Mouse (Mus musculus) thymus, adult 2 months (tissue): ENCODE measurements around the gene Npas2. TPM values are rescaled to one million over a fixed set of nuclear protein-coding genes. Genes with fewer than 3 reads are reported as not detected.

Experiments
- DNase-seq: peaks from one replicate; pipeline ENCODE4 v3.0.0; 2021
- H3K27ac ChIP-seq: fragments of 200-500 bp; 2 replicates; pipeline ENCODE4 v1.5.1; 2012; ENCODE audit warnings: low read length, control low read depth; ENCODE audit not compliant: control insufficient read depth, insufficient read depth
- H3K27me3 ChIP-seq: fragments of 200-500 bp; 2 replicates; pipeline ENCODE4 v1.6.1; 2012; ENCODE audit warnings: mild to moderate bottlenecking, low read length, moderate library complexity, mixed read lengths; ENCODE audit not compliant: control insufficient read depth, insufficient read depth
- H3K36me3 ChIP-seq: fragments of 200-500 bp; 2 replicates; pipeline ENCODE4 v1.6.1; 2012; ENCODE audit warnings: mild to moderate bottlenecking, low read length, moderate library complexity; ENCODE audit not compliant: control insufficient read depth, insufficient read depth
- H3K4me1 ChIP-seq: fragments of 200-500 bp; replicated peaks from 2 replicates; pipeline ENCODE4 v1.6.1; 2012; ENCODE audit warnings: low read length; ENCODE audit not compliant: control insufficient read depth, insufficient read depth
- H3K4me3 ChIP-seq: fragments of 200-500 bp; 2 replicates; pipeline ENCODE4 v1.5.1; 2012; ENCODE audit warnings: mild to moderate bottlenecking, low read length, control low read depth, moderate library complexity; ENCODE audit not compliant: control insufficient read depth, insufficient read depth
- CTCF ChIP-seq: fragments of 200-500 bp; IDR thresholded peaks from 2 replicates; pipeline ENCODE4 v1.5.1; 2012; ENCODE audit warnings: mild to moderate bottlenecking, control low read depth, low read length, moderate library complexity, borderline replicate concordance; ENCODE audit not compliant: control insufficient read depth, poor library complexity, insufficient read depth; ENCODE audit errors: extremely low read depth
- POLR2A ChIP-seq: fragments of 200-500 bp; IDR thresholded peaks from 2 replicates; pipeline ENCODE4 v1.6.1; 2012; ENCODE audit warnings: mild to moderate bottlenecking, low read length, control low read depth, moderate library complexity; ENCODE audit not compliant: control insufficient read depth, poor library complexity, insufficient read depth; ENCODE audit errors: extremely low read depth
- WGBS: fragments of 180-500 bp; shearing (Covaris S2); methylation state at CpG from one replicate; pipeline ENCODE4 v1.1.7; 2018; 5-methylcytosine and 5-hydroxymethylcytosine counted together
- polyA plus RNA-seq: library from polyadenylated mRNA; depleted of rRNA; stranded (reverse); fragments of >200 nt; gene quantifications from 2 replicates; pipeline ENCODE4 v1.2.3, GENCODE M21; 2012

Gene Npas2
- polyA plus RNA-seq, 1 experiment: 6.9 TPM

GRCm38 (mm10) chr1:39307291-39307690, 113.8 kb downstream of the Npas2 start:
- Histone ChIP-seq H3K4me3 (no peak overlapping the region), H3K36me3 (no peaks in the 10 kb centered on the region), H3K4me1 (no peaks in the 10 kb centered on the region), H3K27ac (no peak overlapping the region), H3K27me3 (no peaks in the 10 kb centered on the region)
- TF ChIP-seq CTCF: no peak
- no peak for TF ChIP-seq POLR2A
- DNase-seq: no peak

- no peaks in the 10 kb centered on the region for H3K27me3 ChIP-seq
- H3K27ac ChIP-seq: no peak overlapping the region
- no peak for TF ChIP-seq POLR2A
- no peak for TF ChIP-seq CTCF
- no peaks in the 10 kb centered on the region for H3K36me3 ChIP-seq
- no peaks in the 10 kb centered on the region for H3K4me1 ChIP-seq
- H3K4me3 ChIP-seq: no peak overlapping the region
- WGBS: 100% methylated on average over 2 of the region's 2 CpGs
- DNase-seq: no peak
Measured at GRCm38 (mm10) chr1:39307971-39308370, 114.4 kb downstream of the Npas2 start.

- Histone ChIP-seq H3K27me3 (no peaks in the 10 kb centered on the region), H3K4me3 (no peak overlapping the region), H3K27ac (no peak overlapping the region), H3K36me3 (no peaks in the 10 kb centered on the region), H3K4me1 (no peaks in the 10 kb centered on the region)
- 94% methylated on average over 7 of the region's 7 CpGs for WGBS
- DNase-seq: no peak
- no peak for TF ChIP-seq CTCF
- TF ChIP-seq POLR2A: no peak
Measured at GRCm38 (mm10) chr1:39309548-39309947, 116.0 kb downstream of the Npas2 start.

GRCm38 (mm10) chr1:39312345-39312967, 118.9 kb downstream of the Npas2 start:
- H3K27ac ChIP-seq: no peak overlapping the region
- H3K27me3 ChIP-seq: no peaks in the 10 kb centered on the region

GRCm38 (mm10) chr1:39313352-39314245, 120.1 kb downstream of the Npas2 start:
- H3K27ac ChIP-seq: no peak overlapping the region
- H3K36me3 ChIP-seq: no peaks in the 10 kb centered on the region
- H3K4me3 ChIP-seq: no peak overlapping the region
- no peak for DNase-seq
- H3K27me3 ChIP-seq: no peaks in the 10 kb centered on the region
- 75% methylated on average over 10 of the region's 10 CpGs for WGBS
- no peak for TF ChIP-seq POLR2A
- TF ChIP-seq CTCF: no peak
- no peaks in the 10 kb centered on the region for H3K4me1 ChIP-seq

More at GRCm38 (mm10) chr1:39312345-39312967, 118.9 kb downstream of the Npas2 start:
- WGBS: 97% methylated on average over 25 of the region's 25 CpGs
- no peaks in the 10 kb centered on the region for H3K36me3 ChIP-seq
- TF ChIP-seq POLR2A (no peak), CTCF (no peak)
- no peak for DNase-seq
- H3K4me1 ChIP-seq: no peaks in the 10 kb centered on the region
- no peak overlapping the region for H3K4me3 ChIP-seq

- H3K4me3 ChIP-seq: no peak overlapping the region
- H3K27ac ChIP-seq: no peak overlapping the region
- TF ChIP-seq POLR2A (no peak), CTCF (no peak)
- H3K36me3 ChIP-seq: no peaks in the 10 kb centered on the region
- no peak for DNase-seq
- no peaks in the 10 kb centered on the region for H3K27me3 ChIP-seq
- 84% methylated on average over 2 of the region's 2 CpGs for WGBS
- H3K4me1 ChIP-seq: no peaks in the 10 kb centered on the region
Measured at GRCm38 (mm10) chr1:39317935-39318334, 124.4 kb downstream of the Npas2 start.
